Mouse (Mus musculus): ENCODE data around the gene Sik2.

DNA sequence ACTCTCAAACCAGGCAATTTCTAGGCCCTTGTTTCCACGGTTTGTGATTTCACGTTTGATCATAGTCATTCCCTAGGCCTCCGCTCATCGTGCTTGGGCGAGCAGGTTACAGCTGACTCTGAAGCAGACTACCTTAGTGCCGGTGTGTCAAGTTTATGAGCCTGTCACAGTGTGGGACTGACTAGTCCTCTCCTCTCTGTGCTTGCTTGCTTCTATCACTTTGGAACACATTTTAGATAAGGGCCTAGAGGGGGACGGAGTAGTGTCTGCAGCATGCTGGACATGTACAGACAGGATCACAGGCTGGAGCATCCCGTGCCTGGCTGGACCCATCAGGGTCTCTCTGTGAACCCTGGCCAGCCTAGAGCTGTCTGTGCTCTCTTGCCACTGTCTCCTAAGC is 154.5 kb downstream of the Sik2 start:
- no peak for TF ChIP-seq CTCF (IDR thresholded peaks at IDR 0.05; ENCODE audit: low read depth, low read length)
- no peak for TF ChIP-seq GATA1 (IDR thresholded peaks at IDR 0.05; ENCODE audit: borderline replicate concordance, low read length)
- TF ChIP-seq POLR2AphosphoS5 (IDR thresholded peaks at IDR 0.05; ENCODE audit: insufficient replicate concordance, low read depth, low read length) = no peak
- no peak for TF ChIP-seq TAL1 (conservative IDR thresholded peaks at IDR 0.05; ENCODE audit: low read depth, low read length)
- TF ChIP-seq GATA2 (IDR thresholded peaks at IDR 0.05; ENCODE audit: borderline replicate concordance, low read depth, low read length) = no peak
